Mouse (Mus musculus): ENCODE data around the gene Rbms1. TPM values are rescaled to one million over a fixed set of nuclear protein-coding genes. Genes with fewer than 3 reads are reported as not detected.

Gene Rbms1
- polyA plus RNA-seq, 1 experiment from 2014 or later = 72.2 TPM

GRCm38 (mm10) chr2:60748585-60748984 is 214.4 kb downstream of the Rbms1 start:
- no peaks in the 10 kb centered on the region for H3K4me1 ChIP-seq (ENCODE audit: control insufficient read depth, insufficient read depth, low read length)
- no peaks in the 10 kb centered on the region for H3K9me3 ChIP-seq (ENCODE audit: control insufficient read depth, low read length)
- H3K36me3 ChIP-seq (ENCODE audit: control insufficient read depth, insufficient read depth, low read length) = 0 out of 2 replicates have a peak, but pooled peaks cover 3% of the 10 kb centered on the region
- WGBS = 90% methylated on average over 1 of the region's 1 CpGs
- no peaks in the 10 kb centered on the region for H3K27me3 ChIP-seq (replicated peaks; ENCODE audit: control insufficient read depth, insufficient read depth, low read length)
- no peak overlapping the region for H3K4me3 ChIP-seq (ENCODE audit: low read length)
- H3K4me2 ChIP-seq (ENCODE audit: low read depth, low read length) = no peak overlapping the region
- no peak overlapping the region for H3K27ac ChIP-seq (ENCODE audit: low read length)
- H3K9ac ChIP-seq (ENCODE audit: low read depth, low read length) = no peak overlapping the region
- no peak for ATAC-seq

DNA sequence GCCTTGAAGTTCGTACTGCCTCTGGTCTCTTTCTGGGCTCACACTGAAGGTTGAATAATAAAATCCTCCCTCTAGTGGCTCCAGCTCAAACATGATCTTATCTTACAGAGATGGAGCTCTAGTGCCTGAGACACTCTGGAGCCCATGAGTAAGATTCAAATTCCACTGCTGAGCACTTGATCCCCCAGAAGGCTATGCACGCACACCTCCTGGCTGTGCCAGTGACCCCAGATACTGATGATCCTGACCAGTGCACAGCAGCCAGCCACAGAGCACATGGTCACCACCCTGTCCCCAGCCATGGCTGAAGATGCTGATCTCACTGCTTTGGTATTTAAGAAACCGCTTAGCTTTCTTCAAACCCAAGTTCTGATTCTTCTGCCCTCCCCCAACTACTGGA is 215.4 kb downstream of the Rbms1 start:
- Histone ChIP-seq H3K4me2 (ENCODE audit: low read depth, low read length) (no peak overlapping the region), H3K9me3 (ENCODE audit: control insufficient read depth, low read length) (no peaks in the 10 kb centered on the region), H3K4me3 (ENCODE audit: low read length) (no peak overlapping the region), H3K36me3 (ENCODE audit: control insufficient read depth, insufficient read depth, low read length) (0 out of 2 replicates have a peak, but pooled peaks cover 3% of the 10 kb centered on the region), H3K27ac (ENCODE audit: low read length) (no peak overlapping the region), H3K4me1 (ENCODE audit: control insufficient read depth, insufficient read depth, low read length) (no peaks in the 10 kb centered on the region), H3K9ac (ENCODE audit: low read depth, low read length) (no peak overlapping the region), H3K27me3 (replicated peaks; ENCODE audit: control insufficient read depth, insufficient read depth, low read length) (no peaks in the 10 kb centered on the region)
- 50% methylated on average over 3 of the region's 3 CpGs for WGBS
- peak; percentile 75 for ATAC-seq

DNA sequence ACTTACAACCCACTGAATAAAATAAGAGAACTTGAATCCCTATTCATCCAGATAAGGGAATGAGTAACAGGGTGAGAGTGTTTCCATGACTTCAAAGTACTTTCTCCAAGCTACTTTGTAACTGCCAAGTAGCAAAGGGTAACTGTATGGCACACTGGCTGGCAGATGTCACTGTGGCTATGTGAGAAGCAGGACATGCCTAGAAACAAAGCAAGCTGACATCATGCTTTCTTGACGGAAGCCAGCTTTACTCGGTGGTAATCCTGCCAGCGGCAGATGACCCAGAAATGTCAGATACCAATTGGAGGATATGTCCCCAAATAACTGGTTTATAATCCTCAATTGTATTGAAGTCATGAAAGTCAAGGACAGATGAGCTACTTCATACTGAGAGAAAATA is 218.3 kb downstream of the Rbms1 start:
- Histone ChIP-seq H3K9me3 (ENCODE audit: control insufficient read depth, low read length) (no peaks in the 10 kb centered on the region), H3K4me2 (ENCODE audit: low read depth, low read length) (no peak overlapping the region), H3K4me1 (ENCODE audit: control insufficient read depth, insufficient read depth, low read length) (no peaks in the 10 kb centered on the region), H3K9ac (ENCODE audit: low read depth, low read length) (no peak overlapping the region), H3K36me3 (ENCODE audit: control insufficient read depth, insufficient read depth, low read length) (0 out of 2 replicates have a peak, but pooled peaks cover 3% of the 10 kb centered on the region), H3K27ac (ENCODE audit: low read length) (no peak overlapping the region), H3K4me3 (ENCODE audit: low read length) (no peak overlapping the region), H3K27me3 (replicated peaks; ENCODE audit: control insufficient read depth, insufficient read depth, low read length) (no peaks in the 10 kb centered on the region)
- ATAC-seq = no peak
- WGBS = 79% methylated on average over 3 of the region's 3 CpGs

DNA sequence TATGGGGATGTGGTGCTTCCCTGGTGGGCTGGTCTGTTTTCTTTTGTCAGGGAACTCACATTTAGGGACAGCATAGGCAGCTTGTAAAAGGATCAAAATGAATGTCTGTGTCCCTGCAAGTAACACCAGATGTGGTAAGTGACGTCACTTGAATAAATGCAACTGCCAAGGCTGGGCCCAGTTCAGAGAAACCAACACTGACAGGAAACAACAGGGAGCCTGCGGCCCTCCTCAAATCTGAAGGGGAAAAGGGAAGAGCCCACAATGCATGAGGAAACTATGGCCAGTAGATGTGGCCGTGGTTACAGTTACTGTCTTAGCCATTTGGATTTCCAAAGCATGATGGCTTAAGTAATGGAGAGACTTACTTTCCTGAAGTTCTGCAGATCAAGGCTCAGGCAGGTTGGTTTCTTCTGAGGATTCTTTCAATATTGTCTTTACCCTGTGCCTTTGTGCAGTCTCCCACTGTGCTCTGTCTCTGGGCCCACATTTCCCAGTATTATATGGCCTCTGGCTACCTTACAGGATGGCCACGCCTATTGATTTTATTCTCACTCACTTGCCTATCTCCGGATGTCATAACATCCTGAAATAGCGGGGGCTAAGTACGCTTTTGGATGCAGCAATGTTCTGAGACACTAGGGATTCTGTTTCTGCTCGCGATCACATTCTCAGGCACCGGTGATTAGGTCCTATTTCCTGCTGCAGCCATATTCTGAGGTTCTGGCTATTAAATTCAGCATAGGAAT is 223.4 kb downstream of the Rbms1 start:
- no peak overlapping the region for H3K27ac ChIP-seq (ENCODE audit: low read length)
- no peak for ATAC-seq
- no peak overlapping the region for H3K9ac ChIP-seq (ENCODE audit: low read depth, low read length)
- H3K9me3 ChIP-seq (ENCODE audit: control insufficient read depth, low read length) = no peaks in the 10 kb centered on the region
- H3K27me3 ChIP-seq (replicated peaks; ENCODE audit: control insufficient read depth, insufficient read depth, low read length) = no peaks in the 10 kb centered on the region
- H3K4me2 ChIP-seq (ENCODE audit: low read depth, low read length) = no peak overlapping the region
- no peaks in the 10 kb centered on the region for H3K4me1 ChIP-seq (ENCODE audit: control insufficient read depth, insufficient read depth, low read length)
- no peak overlapping the region for H3K4me3 ChIP-seq (ENCODE audit: low read length)
- WGBS = 63% methylated on average over 10 of the region's 10 CpGs
- no peaks in the 10 kb centered on the region for H3K36me3 ChIP-seq (ENCODE audit: control insufficient read depth, insufficient read depth, low read length)

GRCm38 (mm10) chr2:60730929-60731328 is 232.1 kb downstream of the Rbms1 start:
- peaks cover 6% of the 10 kb centered on the region; the same call in 1 of the 2 replicates for H3K4me1 ChIP-seq (ENCODE audit: control insufficient read depth, insufficient read depth, low read length)
- no peak overlapping the region for H3K27ac ChIP-seq (ENCODE audit: low read length)
- H3K4me2 ChIP-seq (ENCODE audit: low read depth, low read length) = no peak overlapping the region
- 67% methylated on average over 6 of the region's 6 CpGs for WGBS
- no peaks in the 10 kb centered on the region for H3K27me3 ChIP-seq (replicated peaks; ENCODE audit: control insufficient read depth, insufficient read depth, low read length)
- no peak overlapping the region for H3K4me3 ChIP-seq (ENCODE audit: low read length)
- H3K9me3 ChIP-seq (ENCODE audit: control insufficient read depth, low read length) = no peaks in the 10 kb centered on the region
- no peak overlapping the region for H3K9ac ChIP-seq (ENCODE audit: low read depth, low read length)
- ATAC-seq = no peak
- H3K36me3 ChIP-seq (ENCODE audit: control insufficient read depth, insufficient read depth, low read length) = no peaks in the 10 kb centered on the region

DNA sequence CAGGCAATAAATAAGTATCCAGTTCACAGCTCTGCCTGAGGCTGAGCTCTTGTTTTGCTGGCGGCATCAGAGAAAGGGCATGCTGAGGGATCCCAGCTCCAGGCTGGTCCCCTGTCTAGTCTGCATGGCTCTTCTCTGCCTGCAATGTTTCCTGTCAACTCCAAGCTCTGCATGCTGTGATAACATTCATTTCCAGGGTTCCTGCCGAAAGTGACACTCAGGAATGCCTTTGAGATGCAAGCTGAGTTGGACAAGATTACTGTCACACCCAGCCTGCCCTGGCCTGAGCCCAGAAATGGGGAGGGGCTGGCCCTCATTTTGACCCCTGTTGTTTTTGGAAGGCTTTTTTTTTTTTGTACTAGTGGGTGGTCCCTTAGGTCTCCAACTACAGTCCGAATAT is 233.0 kb downstream of the Rbms1 start:
- H3K4me1 ChIP-seq (ENCODE audit: control insufficient read depth, insufficient read depth, low read length) = peaks cover 6% of the 10 kb centered on the region; the same call in 1 of the 2 replicates
- H3K36me3 ChIP-seq (ENCODE audit: control insufficient read depth, insufficient read depth, low read length) = no peaks in the 10 kb centered on the region
- WGBS = 37% methylated on average over 3 of the region's 3 CpGs
- H3K27ac ChIP-seq (ENCODE audit: low read length) = no peak overlapping the region; the same call in 1 of the 2 replicates
- no peak overlapping the region for H3K4me3 ChIP-seq (ENCODE audit: low read length)
- H3K4me2 ChIP-seq (ENCODE audit: low read depth, low read length) = no peak overlapping the region
- H3K9ac ChIP-seq (ENCODE audit: low read depth, low read length) = no peak overlapping the region
- no peak for ATAC-seq
- H3K9me3 ChIP-seq (ENCODE audit: control insufficient read depth, low read length) = no peaks in the 10 kb centered on the region
- no peaks in the 10 kb centered on the region for H3K27me3 ChIP-seq (replicated peaks; ENCODE audit: control insufficient read depth, insufficient read depth, low read length)

- H3K9ac ChIP-seq (ENCODE audit: low read depth, low read length) = no peak overlapping the region
- H3K4me2 ChIP-seq (ENCODE audit: low read depth, low read length) = no peak overlapping the region
- H3K27ac ChIP-seq (ENCODE audit: low read length) = 0 out of 2 replicates have a peak overlapping the region, but pooled peaks have one; percentile 8
- 49% methylated on average over 10 of the region's 10 CpGs for WGBS
- H3K4me1 ChIP-seq (ENCODE audit: control insufficient read depth, insufficient read depth, low read length) = peaks cover 6% of the 10 kb centered on the region; the same call in 1 of the 2 replicates
- H3K27me3 ChIP-seq (replicated peaks; ENCODE audit: control insufficient read depth, insufficient read depth, low read length) = no peaks in the 10 kb centered on the region
- H3K9me3 ChIP-seq (ENCODE audit: control insufficient read depth, low read length) = no peaks in the 10 kb centered on the region
- no peaks in the 10 kb centered on the region for H3K36me3 ChIP-seq (ENCODE audit: control insufficient read depth, insufficient read depth, low read length)
- H3K4me3 ChIP-seq (ENCODE audit: low read length) = no peak overlapping the region
- ATAC-seq = peak; percentile 44; the same call in 1 of the 2 replicates
Observed at GRCm38 (mm10) chr2:60728902-60729585, 233.9 kb downstream of the Rbms1 start.

DNA sequence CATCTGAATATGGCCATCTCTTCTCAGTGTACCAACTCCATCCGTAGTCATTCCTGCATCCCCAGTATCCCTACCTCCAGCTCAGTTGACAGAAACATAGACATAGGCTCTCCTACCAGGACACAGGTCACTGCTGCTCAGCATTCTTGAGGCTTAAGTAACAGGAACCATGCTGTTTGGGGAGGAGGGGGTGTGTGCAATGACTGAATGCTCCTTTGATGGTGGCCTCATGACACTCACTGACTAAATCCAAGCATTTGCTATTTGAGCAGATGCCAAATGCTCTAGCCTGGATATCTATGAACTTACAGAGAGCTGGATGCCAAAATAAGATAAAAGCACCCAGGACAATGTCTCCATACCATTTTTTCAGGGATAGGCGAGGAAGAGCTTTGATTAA is 238.3 kb downstream of the Rbms1 start:
- no peak overlapping the region for H3K9ac ChIP-seq (ENCODE audit: low read depth, low read length)
- no peak for ATAC-seq
- H3K4me2 ChIP-seq (ENCODE audit: low read depth, low read length) = no peak overlapping the region
- H3K36me3 ChIP-seq (ENCODE audit: control insufficient read depth, insufficient read depth, low read length) = no peaks in the 10 kb centered on the region
- no peaks in the 10 kb centered on the region for H3K27me3 ChIP-seq (replicated peaks; ENCODE audit: control insufficient read depth, insufficient read depth, low read length)
- WGBS = 81% methylated on average over 2 of the region's 2 CpGs
- H3K27ac ChIP-seq (ENCODE audit: low read length) = no peak overlapping the region
- no peak overlapping the region for H3K4me3 ChIP-seq (ENCODE audit: low read length)
- no peaks in the 10 kb centered on the region for H3K9me3 ChIP-seq (ENCODE audit: control insufficient read depth, low read length)
- peaks cover 11% of the 10 kb centered on the region; the same call in 1 of the 2 replicates for H3K4me1 ChIP-seq (ENCODE audit: control insufficient read depth, insufficient read depth, low read length)

GRCm38 (mm10) chr2:60722967-60723366 is 240.0 kb downstream of the Rbms1 start:
- ATAC-seq = no peak
- Histone ChIP-seq H3K9me3 (ENCODE audit: control insufficient read depth, low read length) (no peaks in the 10 kb centered on the region), H3K4me1 (ENCODE audit: control insufficient read depth, insufficient read depth, low read length) (peaks cover 6% of the 10 kb centered on the region; the same call in 1 of the 2 replicates), H3K27me3 (replicated peaks; ENCODE audit: control insufficient read depth, insufficient read depth, low read length) (no peaks in the 10 kb centered on the region), H3K4me3 (ENCODE audit: low read length) (no peak overlapping the region), H3K27ac (ENCODE audit: low read length) (no peak overlapping the region), H3K36me3 (ENCODE audit: control insufficient read depth, insufficient read depth, low read length) (no peaks in the 10 kb centered on the region), H3K4me2 (ENCODE audit: low read depth, low read length) (no peak overlapping the region), H3K9ac (ENCODE audit: low read depth, low read length) (no peak overlapping the region)
- 82% methylated on average over 3 of the region's 3 CpGs for WGBS
